Mouse (Mus musculus): ENCODE measurements around the gene Dhrs1.
A peak's percentile ranks its signal among the peaks of the same experiment; 100 is the strongest.
"Not testable (repeated sequence)": the region's sequence is repeated elsewhere in the genome, so short reads cannot be mapped to it uniquely, and the experiment has no call there.

Gene Dhrs1

GRCm38 (mm10) chr14:55762001-55762821 lies 16.7 kb upstream of the Dhrs1 start:
- no peak for DNase-seq (ENCODE audit: low read depth, low spot score)

GRCm38 (mm10) chr14:55761163-55761562 lies 15.7 kb upstream of the Dhrs1 start, which contains the start of gene Ltb4r2:
Ltb4r2 (plus strand) TSS chr14:55761428.
- DNase-seq (ENCODE audit: low read depth, low spot score) = no peak

GRCm38 (mm10) chr14:55760156-55760555 lies 14.7 kb upstream of the Dhrs1 start:
- DNase-seq (ENCODE audit: low read depth, low spot score) = not testable (repeated sequence)

GRCm38 (mm10) chr14:55758363-55758784 lies 12.9 kb upstream of the Dhrs1 start, which contains the start of gene Cideb:
Cideb (minus strand) TSS chr14:55758458.
- DNase-seq (ENCODE audit: low read depth, low spot score) = no peak

- no peak for DNase-seq (ENCODE audit: low read depth, low spot score)
Observed at GRCm38 (mm10) chr14:55757566-55757965, 12.1 kb upstream of the Dhrs1 start.

GRCm38 (mm10) chr14:55747051-55747847 lies 1.8 kb upstream of the Dhrs1 start:
- no peak for DNase-seq (ENCODE audit: low read depth, low spot score)

- DNase-seq (ENCODE audit: low read depth, low spot score) = no peak
Observed at GRCm38 (mm10) chr14:55745861-55746237, 359 bp upstream of the Dhrs1 start.

GRCm38 (mm10) chr14:55743711-55744110 lies 1.8 kb downstream of the Dhrs1 start:
- peak; percentile 44 for DNase-seq (ENCODE audit: low read depth, low spot score)

GRCm38 (mm10) chr14:55737086-55737687 lies 8.3 kb downstream of the Dhrs1 start:
- no peak for DNase-seq (ENCODE audit: low read depth, low spot score)

GRCm38 (mm10) chr14:55735758-55736157 lies 9.7 kb downstream of the Dhrs1 start:
- no peak for DNase-seq (ENCODE audit: low read depth, low spot score)

GRCm38 (mm10) chr14:55735334-55735733 lies 10.2 kb downstream of the Dhrs1 start:
- no peak for DNase-seq (ENCODE audit: low read depth, low spot score)

- DNase-seq (ENCODE audit: low read depth, low spot score) = no peak
Observed at GRCm38 (mm10) chr14:55734869-55735268, 10.6 kb downstream of the Dhrs1 start.

GRCm38 (mm10) chr14:55733889-55734288 lies 11.6 kb downstream of the Dhrs1 start:
- no peak for DNase-seq (ENCODE audit: low read depth, low spot score)

- peak; percentile 65 for DNase-seq (ENCODE audit: low read depth, low spot score)
Observed at GRCm38 (mm10) chr14:55730531-55731032, 14.9 kb downstream of the Dhrs1 start.

GRCm38 (mm10) chr14:55730116-55730515 lies 15.4 kb downstream of the Dhrs1 start:
- no peak for DNase-seq (ENCODE audit: low read depth, low spot score)

- DNase-seq (ENCODE audit: low read depth, low spot score) = no peak
Observed at GRCm38 (mm10) chr14:55727889-55728685, 17.4 kb downstream of the Dhrs1 start.

GRCm38 (mm10) chr14:55726261-55726660 lies 19.2 kb downstream of the Dhrs1 start:
- DNase-seq (ENCODE audit: low read depth, low spot score) = no peak

- DNase-seq (ENCODE audit: low read depth, low spot score) = no peak
Observed at GRCm38 (mm10) chr14:55724411-55724871, 21.0 kb downstream of the Dhrs1 start.

- no peak for DNase-seq (ENCODE audit: low read depth, low spot score)
Observed at GRCm38 (mm10) chr14:55723433-55723832, 22.1 kb downstream of the Dhrs1 start.

GRCm38 (mm10) chr14:55722438-55722945 lies 23.0 kb downstream of the Dhrs1 start:
- DNase-seq (ENCODE audit: low read depth, low spot score) = no peak

Data from telencephalon, adult 2 months (tissue).